Mouse (Mus musculus) embryonic fibroblast, embryonic 13.5 days (primary cell): Measurements from ENCODE around the gene Hook2.

Experiments
- CTCF ChIP-seq: IDR thresholded peaks from 2 replicates; pipeline ENCODE4 v1.5.1; 2011; ENCODE audit warnings: mild to moderate bottlenecking, control low read depth, low read length, moderate library complexity, borderline replicate concordance; ENCODE audit not compliant: insufficient read depth
- POLR2A ChIP-seq: IDR thresholded peaks from 2 replicates; pipeline ENCODE4 v1.6.1; 2011; ENCODE audit warnings: low read depth, mild to moderate bottlenecking, control low read depth, low read length, moderate library complexity

DNA sequence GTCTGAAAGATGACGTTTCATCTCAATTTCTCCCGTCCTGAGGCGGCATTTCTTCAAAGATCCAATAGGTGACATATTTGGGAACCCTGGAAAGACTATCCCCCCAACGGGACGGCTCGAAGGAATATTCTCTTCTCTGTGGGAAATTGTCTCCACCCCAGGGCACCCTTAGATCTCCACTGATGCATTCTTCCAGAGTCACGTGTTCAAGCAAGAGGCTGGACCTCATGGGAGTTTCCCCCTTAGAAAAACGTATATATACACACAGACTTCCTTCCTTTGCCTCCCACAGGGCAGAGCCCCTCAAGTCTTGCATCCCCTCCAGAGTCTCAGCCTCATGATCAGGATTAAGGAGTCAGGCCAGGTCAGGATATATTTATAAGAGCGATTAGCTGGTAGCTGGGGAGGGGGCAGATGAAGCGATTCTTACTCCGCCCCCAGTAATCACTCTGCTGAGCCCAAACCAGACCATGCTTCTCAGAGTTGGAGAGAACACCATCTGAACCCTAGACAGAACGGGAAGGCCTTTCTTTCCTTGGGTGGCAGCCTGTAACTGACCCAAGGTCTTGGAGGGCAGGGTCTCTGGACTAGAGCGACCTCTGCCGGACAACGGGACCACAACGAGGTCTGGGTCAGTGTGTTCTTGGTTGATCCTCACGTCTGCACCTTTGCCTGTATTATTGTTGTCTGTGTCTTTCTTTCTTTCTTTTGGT lies 43.7 kb upstream of the Hook2 start, which contains the start of gene Rtbdn:
- TF ChIP-seq CTCF (peak; percentile 35; the same call in 1 of the 2 replicates), POLR2A (no peak)
